In the genomic region with DNA sequence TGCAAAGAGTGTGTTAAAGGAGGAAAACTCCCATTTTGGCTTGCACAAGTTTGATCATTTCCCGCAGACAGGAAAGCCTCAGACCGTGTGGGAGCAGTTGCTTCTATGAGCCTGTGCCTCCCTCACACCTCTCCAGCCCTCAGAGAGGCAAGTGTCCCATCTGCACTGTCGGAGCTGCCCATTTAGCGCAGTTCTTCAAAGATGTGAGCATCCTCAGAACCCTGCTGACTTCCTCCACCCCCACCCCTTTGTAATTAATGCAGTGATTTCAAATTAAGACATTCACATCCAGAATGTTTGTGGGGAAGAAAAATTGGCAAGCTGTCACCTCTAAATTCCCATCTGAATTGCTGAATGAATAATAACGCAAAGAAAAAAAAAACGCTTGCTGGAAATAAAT, we compare ENCODE assay signal across 21 mouse cellular contexts. TPM values are rescaled to one million over a fixed set of nuclear protein-coding genes. Genes with fewer than 3 reads are reported as not detected.
A peak's percentile ranks its signal among the peaks of the same experiment; 100 is the strongest.
DNase-seq lines count a peak whose midpoint lies in the region; ATAC-seq lines count a peak whose summit lies in the region.
"Had no signal": no experiment of that assay in that cellular context is flagged by ENCODE, and none has a peak within 500 bp of the region (broad histone marks: within the 10 kb centered on the region; RNA-seq: fewer than 3 reads in every experiment).

No protein-coding gene starts in this region.

- 49% methylated on average over 6 of the region's 6 CpGs for WGBS in midbrain, embryonic 13.5 days
- WGBS in midbrain, embryonic 11.5 days = 72% methylated on average over 6 of the region's 6 CpGs
- WGBS in forebrain, embryonic 16.5 days = 27% methylated on average over 6 of the region's 6 CpGs
- 33% methylated on average over 6 of the region's 6 CpGs for WGBS in midbrain, embryonic 16.5 days
- WGBS in neural tube, embryonic 15.5 days = 22% methylated on average over 6 of the region's 6 CpGs

- H3K9me3 ChIP-seq in midbrain, embryonic 13.5 days = no peaks in the 10 kb centered on the region; the same call in 1 of the 2 replicates
- no peaks in the 10 kb centered on the region for H3K9me3 ChIP-seq in midbrain, embryonic 11.5 days (ENCODE audit: control insufficient read depth, low read length)
- no peaks in the 10 kb centered on the region for H3K9me3 ChIP-seq in forebrain, embryonic 16.5 days (ENCODE audit: control insufficient read depth, low read length)
- H3K9me3 ChIP-seq in midbrain, embryonic 16.5 days (replicated peaks; ENCODE audit: control insufficient read depth, low read length, poor library complexity, severe bottlenecking) = no peaks in the 10 kb centered on the region
- no peaks in the 10 kb centered on the region for H3K9me3 ChIP-seq in neural tube, embryonic 15.5 days (replicated peaks)
- H3K9me3 ChIP-seq: embryonic facial prominence, embryonic 13.5 days; heart, embryonic 15.5 days; limb, embryonic 12.5 days; neural tube, embryonic 13.5 days had no signal

- H3K4me2 ChIP-seq in midbrain, embryonic 13.5 days (replicated peaks) = no peak overlapping the region
- H3K4me2 ChIP-seq in midbrain, embryonic 11.5 days = no peak overlapping the region
- no peak overlapping the region for H3K4me2 ChIP-seq in forebrain, embryonic 16.5 days (ENCODE audit: low read length)
- H3K4me2 ChIP-seq in midbrain, embryonic 16.5 days (ENCODE audit: low read length) = no peak overlapping the region
- H3K4me2 ChIP-seq in neural tube, embryonic 15.5 days = no peak overlapping the region
- H3K4me2 ChIP-seq: embryonic facial prominence, embryonic 13.5 days; heart, embryonic 15.5 days; limb, embryonic 12.5 days; neural tube, embryonic 13.5 days had no signal

- no peaks in the 10 kb centered on the region for H3K36me3 ChIP-seq in midbrain, embryonic 13.5 days
- H3K36me3 ChIP-seq in midbrain, embryonic 11.5 days (ENCODE audit: control insufficient read depth, insufficient read depth, low read length) = no peaks in the 10 kb centered on the region
- no peaks in the 10 kb centered on the region for H3K36me3 ChIP-seq in forebrain, embryonic 16.5 days (ENCODE audit: control insufficient read depth, insufficient read depth)
- no peaks in the 10 kb centered on the region for H3K36me3 ChIP-seq in midbrain, embryonic 16.5 days (ENCODE audit: control insufficient read depth, insufficient read depth, low read length)
- H3K36me3 ChIP-seq in neural tube, embryonic 15.5 days = no peaks in the 10 kb centered on the region
- H3K36me3 ChIP-seq: embryonic facial prominence, embryonic 13.5 days; heart, embryonic 15.5 days; limb, embryonic 12.5 days; neural tube, embryonic 13.5 days had no signal

- ATAC-seq in frontal cortex, adult (ENCODE audit: low TSS enrichment) = peak; percentile 83
- peak; percentile 69 for ATAC-seq in midbrain, embryonic 13.5 days
- ATAC-seq in midbrain, embryonic 11.5 days (ENCODE audit: low FRiP score) = no peak
- ATAC-seq in forebrain, embryonic 16.5 days = peak; percentile 73
- no peak for ATAC-seq in midbrain, embryonic 16.5 days
- ATAC-seq in neural tube, embryonic 15.5 days (ENCODE audit: low FRiP score) = no peak

- no peak for DNase-seq in frontal cortex, postnatal 25 days (ENCODE audit: low spot score in 2 of 2)
- no peak for DNase-seq in midbrain, embryonic 11.5 days (ENCODE audit: low spot score, missing footprints)
- no peak for DNase-seq in adrenal gland, adult (ENCODE audit: inconsistent age in 2 of 2, low spot score in 1 of 2)
- DNase-seq: adrenal gland, postnatal 14 days; cerebellum, adult 2 months; heart, adult 18-20 months; kidney, adult 18-20 months; kidney, postnatal 36 days; thymus, adult 18-20 months had no signal

- H3K27me3 ChIP-seq in midbrain, embryonic 13.5 days = no peaks in the 10 kb centered on the region
- no peaks in the 10 kb centered on the region for H3K27me3 ChIP-seq in midbrain, embryonic 11.5 days (ENCODE audit: control insufficient read depth, insufficient read depth, low read length)
- no peaks in the 10 kb centered on the region for H3K27me3 ChIP-seq in forebrain, embryonic 16.5 days (replicated peaks; ENCODE audit: control insufficient read depth, insufficient read depth, low read length)
- no peaks in the 10 kb centered on the region for H3K27me3 ChIP-seq in midbrain, embryonic 16.5 days (ENCODE audit: control insufficient read depth, insufficient read depth, low read depth, low read length)
- H3K27me3 ChIP-seq in neural tube, embryonic 15.5 days (replicated peaks) = no peaks in the 10 kb centered on the region
- H3K27me3 ChIP-seq: embryonic facial prominence, embryonic 13.5 days; heart, embryonic 15.5 days; limb, embryonic 12.5 days; neural tube, embryonic 13.5 days had no signal

- H3K4me1 ChIP-seq in midbrain, embryonic 13.5 days (replicated peaks) = peaks cover 40% of the 10 kb centered on the region
- peaks cover 22% of the 10 kb centered on the region for H3K4me1 ChIP-seq in midbrain, embryonic 11.5 days (ENCODE audit: control insufficient read depth, insufficient read depth, low read length)
- H3K4me1 ChIP-seq in forebrain, embryonic 16.5 days (replicated peaks; ENCODE audit: control insufficient read depth, insufficient read depth, low read length) = peaks cover 32% of the 10 kb centered on the region
- H3K4me1 ChIP-seq in midbrain, embryonic 16.5 days (ENCODE audit: control insufficient read depth, insufficient read depth, low read length) = peaks cover 18% of the 10 kb centered on the region
- peaks cover 40% of the 10 kb centered on the region for H3K4me1 ChIP-seq in neural tube, embryonic 15.5 days

- 0 out of 2 replicates have a peak overlapping the region, but pooled peaks have one; percentile 44 for H3K27ac ChIP-seq in midbrain, embryonic 13.5 days
- no peak overlapping the region; the same call in 1 of the 2 replicates for H3K27ac ChIP-seq in midbrain, embryonic 11.5 days (ENCODE audit: low read depth, low read length)
- H3K27ac ChIP-seq in forebrain, embryonic 16.5 days (ENCODE audit: low read length) = peak overlapping the region; percentile 55; the same call in 1 of the 2 replicates
- H3K27ac ChIP-seq in midbrain, embryonic 16.5 days (ENCODE audit: low read length) = peak overlapping the region; percentile 4; the same call in 1 of the 2 replicates
- H3K27ac ChIP-seq in neural tube, embryonic 15.5 days (replicated peaks) = no peak overlapping the region
- H3K27ac ChIP-seq: embryonic facial prominence, embryonic 13.5 days; heart, embryonic 15.5 days; limb, embryonic 12.5 days; liver, embryonic 14.5 days; neural tube, embryonic 13.5 days had no signal

- no peak overlapping the region; the same call in 1 of the 2 replicates for H3K9ac ChIP-seq in midbrain, embryonic 13.5 days (replicated peaks)
- H3K9ac ChIP-seq in midbrain, embryonic 11.5 days (ENCODE audit: low read length) = no peak overlapping the region
- H3K9ac ChIP-seq in forebrain, embryonic 16.5 days (replicated peaks; ENCODE audit: low read depth, low read length) = no peak overlapping the region
- no peak overlapping the region for H3K9ac ChIP-seq in midbrain, embryonic 16.5 days (ENCODE audit: low read depth, low read length)
- no peak overlapping the region for H3K9ac ChIP-seq in neural tube, embryonic 15.5 days (replicated peaks)
- H3K9ac ChIP-seq: embryonic facial prominence, embryonic 13.5 days; heart, embryonic 15.5 days; limb, embryonic 12.5 days; liver, embryonic 14.5 days; neural tube, embryonic 13.5 days had no signal

- H3K4me3 ChIP-seq in midbrain, embryonic 13.5 days (replicated peaks) = no peak overlapping the region
- no peak overlapping the region for H3K4me3 ChIP-seq in midbrain, embryonic 11.5 days (ENCODE audit: low read depth, low read length)
- no peak overlapping the region for H3K4me3 ChIP-seq in forebrain, embryonic 16.5 days (replicated peaks; ENCODE audit: low read length)
- H3K4me3 ChIP-seq in midbrain, embryonic 16.5 days (ENCODE audit: low read depth, low read length) = no peak overlapping the region
- no peak overlapping the region for H3K4me3 ChIP-seq in neural tube, embryonic 15.5 days (replicated peaks)
- H3K4me3 ChIP-seq: embryonic facial prominence, embryonic 13.5 days; heart, embryonic 15.5 days; limb, embryonic 12.5 days; neural tube, embryonic 13.5 days had no signal

RNA-seq across cellular contexts. Expression of gene Gm815, which starts 12.8 kb away (rescaled TPM):
- polyA plus RNA-seq in midbrain, embryonic 13.5 days (2015; fragmentation: Nextera tagmentation; extraction: Ambion mirVana) = not detected in 2 replicates
- polyA plus RNA-seq in midbrain, embryonic 11.5 days (2014; fragmentation: Nextera tagmentation; extraction: Ambion mirVana) = not detected in 2 replicates
- not detected in 2 replicates for polyA plus RNA-seq in forebrain, embryonic 16.5 days (2015; fragmentation: Nextera tagmentation; extraction: Ambion mirVana)
- not detected in 2 replicates for polyA plus RNA-seq in midbrain, embryonic 16.5 days (2015; fragmentation: Nextera tagmentation; extraction: Ambion mirVana)
- polyA plus RNA-seq in neural tube, embryonic 15.5 days (2015; fragmentation: Nextera tagmentation; extraction: Ambion mirVana) = not detected in 2 replicates
- polyA plus RNA-seq: cerebellum, adult 2 months; cortical plate, adult 2 months; embryonic facial prominence, embryonic 13.5 days; heart, embryonic 15.5 days; limb, embryonic 12.5 days; liver, embryonic 14.5 days; neural tube, embryonic 13.5 days; small intestine, adult 2 months had no signal

Comparison
In these comparisons a context has a peak if more than half of its experiments do, and no peak if none do; other contexts are left out.
1. ATAC-seq: peak in frontal cortex, adult (single experiment), midbrain, embryonic 13.5 days (single experiment) and forebrain, embryonic 16.5 days (single experiment); none in midbrain, embryonic 11.5 days (single experiment), midbrain, embryonic 16.5 days (single experiment) and neural tube, embryonic 15.5 days (single experiment).
2. H3K27ac ChIP-seq: peak in midbrain, embryonic 13.5 days (single experiment), forebrain, embryonic 16.5 days (single experiment) and midbrain, embryonic 16.5 days (single experiment); none in midbrain, embryonic 11.5 days (single experiment) and neural tube, embryonic 15.5 days (single experiment).